Mouse (Mus musculus) liver, adult 2 months (tissue): Measurements from ENCODE around the gene Gak.

Source experiments
- CTCF ChIP-seq: fragments of 200-500 bp; IDR thresholded peaks from 2 replicates; pipeline ENCODE4 v1.5.1; 2011; ENCODE audit warnings: low read depth, low read length, control low read depth
- POLR2A ChIP-seq: fragments of 200-500 bp; IDR thresholded peaks from 2 replicates; pipeline ENCODE4 v1.6.1; 2011; ENCODE audit warnings: low read length, control low read depth; ENCODE audit not compliant: insufficient read depth; ENCODE audit errors: extremely low read depth

- TF ChIP-seq CTCF (no peak), POLR2A (no peak)
Observed at GRCm38 (mm10) chr5:108651136-108651720, 21.7 kb upstream of the Gak start.
